Mouse (Mus musculus) megakaryocyte-erythroid progenitor cell, adult 5-6 weeks (primary cell): ENCODE measurements around the gene Klk7. TPM values are rescaled to one million over a fixed set of nuclear protein-coding genes. Genes with fewer than 3 reads are reported as not detected.

Experiments used
- ATAC-seq: replicated peaks from 2 replicates; pipeline ENCODE4 v1.8.0; 2016; ENCODE audit warnings: mild to moderate bottlenecking, inconsistent platforms; ENCODE audit not compliant: severe bottlenecking, poor library complexity, low FRiP score, low TSS enrichment
- total RNA-seq, 2 experiments: library from RNA; stranded (forward) in 1 of 2; stranded (reverse) in 1 of 2; fragments of 200-1000, 215-1000 nt in 1 of 2; fragments of >200 nt in 1 of 2; fragmentation: Nextera tagmentation in 1 of 2; gene quantifications; 2 replicates each; pipeline ENCODE4 v1.2.3; 2014 to 2017

Klk7 gene
- total RNA-seq (2014; fragmentation: Nextera tagmentation) (not detected in 2 replicates), total RNA-seq (2017) (not detected in 2 replicates)

GRCm38 (mm10) chr7:43810994-43811393, at the start of gene Klk7:
Gene Klk7 (plus strand): TSS chr7:43811294.
- no peak for ATAC-seq

- no peak for ATAC-seq
Measured at GRCm38 (mm10) chr7:43766484-43766883, 44.6 kb upstream of the Klk7 start.

- no peak for ATAC-seq
Measured at GRCm38 (mm10) chr7:43768597-43768996, 42.5 kb upstream of the Klk7 start, which contains the start of gene Klk12. Gene Klk12 (plus strand): TSS chr7:43768897.

GRCm38 (mm10) chr7:43769636-43770035, 41.5 kb upstream of the Klk7 start:
- ATAC-seq, result no peak

GRCm38 (mm10) chr7:43770701-43771100, 40.4 kb upstream of the Klk7 start:
- ATAC-seq, result no peak

- no peak for ATAC-seq
Measured at GRCm38 (mm10) chr7:43771916-43772315, 39.2 kb upstream of the Klk7 start.

- no peak for ATAC-seq
Measured at GRCm38 (mm10) chr7:43772901-43773300, 38.2 kb upstream of the Klk7 start.

GRCm38 (mm10) chr7:43774364-43774763, 36.7 kb upstream of the Klk7 start, which contains the start of gene Klk11:
Gene Klk11 (plus strand): TSS chr7:43774604.
- ATAC-seq, result no peak

- no peak for ATAC-seq
Measured at GRCm38 (mm10) chr7:43774802-43775201, 36.3 kb upstream of the Klk7 start.

GRCm38 (mm10) chr7:43775311-43776057, 35.6 kb upstream of the Klk7 start:
- no peak for ATAC-seq

GRCm38 (mm10) chr7:43776506-43776905, 34.6 kb upstream of the Klk7 start:
- ATAC-seq, result no peak

- no peak for ATAC-seq
Measured at GRCm38 (mm10) chr7:43777423-43777822, 33.7 kb upstream of the Klk7 start.

- no peak for ATAC-seq
Measured at GRCm38 (mm10) chr7:43778176-43778970, 32.7 kb upstream of the Klk7 start.

GRCm38 (mm10) chr7:43780241-43780640, 30.9 kb upstream of the Klk7 start:
- no peak for ATAC-seq

GRCm38 (mm10) chr7:43780746-43781145, 30.3 kb upstream of the Klk7 start, which contains the start of gene Klk10:
Gene Klk10 (plus strand): TSS chr7:43781035.
- no peak for ATAC-seq

GRCm38 (mm10) chr7:43781541-43781940, 29.6 kb upstream of the Klk7 start:
- ATAC-seq, result no peak

- ATAC-seq, result peak; percentile 87
Measured at GRCm38 (mm10) chr7:43782275-43783265, 28.5 kb upstream of the Klk7 start.

GRCm38 (mm10) chr7:43785286-43785685, 25.8 kb upstream of the Klk7 start:
- ATAC-seq, result no peak

- no peak for ATAC-seq
Measured at GRCm38 (mm10) chr7:43788096-43788495, 23.0 kb upstream of the Klk7 start.
